Mouse (Mus musculus): ENCODE data around the gene Clmn.

- TF ChIP-seq CTCF (IDR thresholded peaks at IDR 0.05; ENCODE audit: control insufficient read depth, insufficient read depth, low read length) (no peak), POLR2A (IDR thresholded peaks at IDR 0.05; ENCODE audit: borderline replicate concordance, control insufficient read depth, low read depth, low read length) (no peak)
Measured at GRCm38 (mm10) chr12:104820061-104820460, 44.8 kb downstream of the Clmn start.

Measured in bone marrow, adult 2 months (tissue).